Mouse (Mus musculus) ovary, adult 2 months (tissue): ENCODE results near the gene Zfp182. TPM values are rescaled to one million over a fixed set of nuclear protein-coding genes. Genes with fewer than 3 reads are reported as not detected.

Experiments used
- polyA plus RNA-seq: library from polyadenylated mRNA; depleted of rRNA; stranded (reverse); fragments of >200 nt; gene quantifications from 2 replicates; pipeline ENCODE4 v1.2.3, GENCODE M21; 2012; rRNA removed

Zfp182 gene
- polyA plus RNA-seq = 0.49 and 0.91 TPM in 2 replicates

GRCm38 (mm10) chrX:21061866-21062543 lies at the start of gene Zfp182:
Gene Zfp182 (minus strand): TSS chrX:21062316.

GRCm38 (mm10) chrX:21088983-21089866 lies 27.1 kb upstream of the Zfp182 start, which contains the start of gene Zfp300:
Gene Zfp300 (minus strand): TSS chrX:21089527.

GRCm38 (mm10) chrX:21068106-21068505 lies 6.0 kb upstream of the Zfp182 start, which contains the start of gene Spaca5:
Gene Spaca5 (plus strand): TSS chrX:21068406.

Other genes starting within 250 kb of the Zfp182 start
- gene Timp1, start 192.2 kb downstream of the Zfp182 start, polyA plus RNA-seq = 329 and 381 TPM in 2 replicates
- 1.3 and 1.9 TPM in 2 replicates for gene Syn1, start 141.3 kb downstream of the Zfp182 start, polyA plus RNA-seq
- gene Cfp, start 130.8 kb downstream of the Zfp182 start, polyA plus RNA-seq = 33.8 and 36.4 TPM in 2 replicates
- gene Elk1, start 111.7 kb downstream of the Zfp182 start, polyA plus RNA-seq = 28.1 and 28.9 TPM in 2 replicates
- gene Uxt, start 100.3 kb downstream of the Zfp182 start, polyA plus RNA-seq = 8.6 and 12.4 TPM in 2 replicates
- not detected in 2 replicates for gene Spaca5, start 6.1 kb upstream of the Zfp182 start, polyA plus RNA-seq
- 0.12 and 0.16 TPM in 2 replicates for gene Zfp300, start 27.2 kb upstream of the Zfp182 start, polyA plus RNA-seq
- not detected in 2 replicates for gene Ssxa1, start 53.5 kb upstream of the Zfp182 start, polyA plus RNA-seq
- gene Gm21876, start 113.3 kb upstream of the Zfp182 start, polyA plus RNA-seq = not detected in 2 replicates